Mouse (Mus musculus) olfactory bulb, adult 2 months (tissue): Measurements from ENCODE around the gene Styx. TPM values are rescaled to one million over a fixed set of nuclear protein-coding genes. Genes with fewer than 3 reads are reported as not detected.
A peak's percentile ranks its signal among the peaks of the same experiment; 100 is the strongest.
"Not testable (repeated sequence)": the region's sequence is repeated elsewhere in the genome, so short reads cannot be mapped to it uniquely, and the experiment has no call there.

Experiments
- H3K27ac ChIP-seq: fragments of 200-500 bp; 2 replicates; pipeline ENCODE4 v1.5.1; 2012; ENCODE audit warnings: low read depth, low read length; ENCODE audit not compliant: insufficient read depth
- H3K4me1 ChIP-seq: fragments of 200-500 bp; 2 replicates; pipeline ENCODE4 v1.6.1; 2012; ENCODE audit warnings: low read length; ENCODE audit not compliant: control insufficient read depth, insufficient read depth
- H3K4me3 ChIP-seq: fragments of 200-500 bp; 2 replicates; pipeline ENCODE4 v1.5.1; 2012; ENCODE audit warnings: mild to moderate bottlenecking, low read depth, low read length, moderate library complexity; ENCODE audit not compliant: insufficient read depth
- CTCF ChIP-seq: fragments of 200-500 bp; IDR thresholded peaks from 2 replicates; pipeline ENCODE4 v1.5.1; 2012; ENCODE audit warnings: low read depth, mild to moderate bottlenecking, low read length, moderate library complexity; ENCODE audit not compliant: insufficient read depth
- POLR2A ChIP-seq: fragments of 200-500 bp; IDR thresholded peaks from 2 replicates; pipeline ENCODE4 v1.6.1; 2012; ENCODE audit warnings: mild to moderate bottlenecking, low read depth, low read length, moderate library complexity; ENCODE audit not compliant: insufficient read depth
- WGBS: fragments of 180-500 bp; shearing (Covaris S2); methylation state at CpG from one replicate; pipeline ENCODE4 v1.1.7; 2018; 5-methylcytosine and 5-hydroxymethylcytosine counted together
- polyA plus RNA-seq: library from polyadenylated mRNA; stranded (reverse); fragments of >200 nt; gene quantifications from 2 replicates; pipeline ENCODE4 v1.2.4, GENCODE M21; 2012; ENCODE audit warnings: low replicate concordance; ENCODE audit not compliant: missing spikeins, insufficient read depth, insufficient read length

Gene Styx
- polyA plus RNA-seq, 1 experiment, result not detected

- TF ChIP-seq POLR2A, result no peak
- no peak for TF ChIP-seq CTCF
- H3K27ac ChIP-seq, result no peak overlapping the region
- 98% methylated on average over 2 of the region's 2 CpGs for WGBS
- no peak overlapping the region for H3K4me3 ChIP-seq
- no peaks in the 10 kb centered on the region for H3K4me1 ChIP-seq
Observed at GRCm38 (mm10) chr14:45385596-45385995, 34.7 kb downstream of the Styx start.

- Histone ChIP-seq H3K4me3 (no peak overlapping the region), H3K27ac (no peak overlapping the region), H3K4me1 (no peaks in the 10 kb centered on the region)
- TF ChIP-seq CTCF (no peak), POLR2A (no peak)
- WGBS, result 41% methylated on average over 2 of the region's 2 CpGs
Observed at GRCm38 (mm10) chr14:45387480-45387879, 36.6 kb downstream of the Styx start.

GRCm38 (mm10) chr14:45388345-45389181 lies 37.7 kb downstream of the Styx start:
- TF ChIP-seq POLR2A (peak; percentile 55; the same call in 1 of the 2 replicates), CTCF (no peak)
- Histone ChIP-seq H3K27ac (peak overlapping the region; percentile 32), H3K4me3 (peak overlapping the region; percentile 75), H3K4me1 (no peaks in the 10 kb centered on the region)
- WGBS, result under 1% methylated on average over 69 of the region's 71 CpGs

GRCm38 (mm10) chr14:45389194-45389593 lies 38.3 kb downstream of the Styx start:
- WGBS, result 0% methylated on average over 3 of the region's 3 CpGs
- Histone ChIP-seq H3K4me1 (no peaks in the 10 kb centered on the region), H3K4me3 (peak overlapping the region; percentile 75), H3K27ac (peak overlapping the region; percentile 28)
- TF ChIP-seq POLR2A, result no peak

- H3K4me1 ChIP-seq, result no peaks in the 10 kb centered on the region
- TF ChIP-seq POLR2A, result no peak
- TF ChIP-seq CTCF, result no peak
- no peak overlapping the region for H3K27ac ChIP-seq
- 86% methylated on average over 3 of the region's 3 CpGs for WGBS
- no peak overlapping the region for H3K4me3 ChIP-seq
Observed at GRCm38 (mm10) chr14:45399836-45400235, 48.9 kb downstream of the Styx start.

GRCm38 (mm10) chr14:45403651-45404050 lies 52.8 kb downstream of the Styx start:
- no peak overlapping the region for H3K27ac ChIP-seq
- TF ChIP-seq CTCF, result no peak
- no peak for TF ChIP-seq POLR2A
- WGBS, result 63% methylated on average over 7 of the region's 7 CpGs
- H3K4me1 ChIP-seq, result no peaks in the 10 kb centered on the region
- H3K4me3 ChIP-seq, result no peak overlapping the region

- not testable (repeated sequence) for H3K4me1 ChIP-seq, H3K27ac ChIP-seq, H3K4me3 ChIP-seq
- 89% methylated on average over 2 of the region's 3 CpGs for WGBS
Observed at GRCm38 (mm10) chr14:45404813-45405212, 53.9 kb downstream of the Styx start, which contains the start of gene Gnpnat1. Gnpnat1 (minus strand) TSS chr14:45404913.

GRCm38 (mm10) chr14:45416265-45416664 lies 65.4 kb downstream of the Styx start:
- Histone ChIP-seq H3K4me3 (no peak overlapping the region), H3K4me1 (no peaks in the 10 kb centered on the region), H3K27ac (no peak overlapping the region)
- WGBS, result 93% methylated on average over 4 of the region's 4 CpGs
- TF ChIP-seq POLR2A (no peak), CTCF (no peak)

GRCm38 (mm10) chr14:45418553-45418952 lies 67.7 kb downstream of the Styx start:
- TF ChIP-seq CTCF (no peak), POLR2A (no peak)
- H3K27ac ChIP-seq, result no peak overlapping the region
- WGBS, result 89% methylated on average over 3 of the region's 3 CpGs
- H3K4me3 ChIP-seq, result no peak overlapping the region
- no peaks in the 10 kb centered on the region for H3K4me1 ChIP-seq
